Mouse (Mus musculus): ENCODE measurements at regions not wholly inside any gene's neighbourhood (a gene's known extent, or its start where the extent isn't known, plus 50 kb on each side); places are given as distances from the start of the nearest gene placed in this dataset.

GRCm38 (mm10) chr16:51842770-51843169 lies 188.3 kb upstream of the Cblb start:
- no peaks in the 10 kb centered on the region for H3K27me3 ChIP-seq (replicated peaks)
- H3K4me1 ChIP-seq (replicated peaks) = no peaks in the 10 kb centered on the region
- no peaks in the 10 kb centered on the region for H3K36me3 ChIP-seq
- 72% methylated on average over 3 of the region's 3 CpGs for WGBS
- H3K4me3 ChIP-seq (replicated peaks) = no peak overlapping the region
- no peak overlapping the region for H3K9ac ChIP-seq
- no peak for ATAC-seq
- H3K9me3 ChIP-seq = no peaks in the 10 kb centered on the region
- H3K27ac ChIP-seq = no peak overlapping the region
- H3K4me2 ChIP-seq (replicated peaks) = no peak overlapping the region

DNA sequence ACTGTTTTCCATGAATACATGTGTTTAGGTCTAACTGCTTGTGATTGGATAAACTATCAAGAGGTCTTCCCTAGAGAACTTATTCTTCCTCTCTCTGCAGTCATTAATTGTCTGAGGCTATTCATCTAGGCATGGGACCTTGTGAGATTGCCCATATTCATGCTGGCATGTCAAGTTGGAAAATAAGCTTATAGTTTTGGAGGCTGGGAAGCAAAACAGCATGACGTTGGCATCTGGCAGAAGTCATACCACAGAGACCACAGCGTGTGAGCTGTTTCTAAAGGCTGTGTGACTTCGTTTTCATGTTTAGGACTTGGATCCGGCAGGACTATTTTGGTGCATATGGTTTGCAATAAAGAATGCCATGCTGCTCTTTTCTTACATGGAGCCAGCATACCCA lies 185.5 kb upstream of the Cblb start:
- no peak overlapping the region for H3K27ac ChIP-seq
- H3K9me3 ChIP-seq = no peaks in the 10 kb centered on the region
- no peak overlapping the region for H3K4me2 ChIP-seq (replicated peaks)
- no peaks in the 10 kb centered on the region for H3K36me3 ChIP-seq
- no peaks in the 10 kb centered on the region for H3K4me1 ChIP-seq (replicated peaks)
- no peak for ATAC-seq
- H3K9ac ChIP-seq = no peak overlapping the region
- no peaks in the 10 kb centered on the region for H3K27me3 ChIP-seq (replicated peaks)
- WGBS = 86% methylated on average over 4 of the region's 4 CpGs
- no peak overlapping the region for H3K4me3 ChIP-seq (replicated peaks)

GRCm38 (mm10) chr16:51880711-51881110 lies 150.3 kb upstream of the Cblb start:
- H3K4me2 ChIP-seq (replicated peaks) = no peak overlapping the region
- WGBS = 94% methylated on average over 4 of the region's 4 CpGs
- no peak overlapping the region for H3K4me3 ChIP-seq (replicated peaks)
- no peaks in the 10 kb centered on the region for H3K27me3 ChIP-seq (replicated peaks)
- H3K27ac ChIP-seq = no peak overlapping the region
- no peaks in the 10 kb centered on the region for H3K36me3 ChIP-seq
- H3K9ac ChIP-seq = no peak overlapping the region
- H3K4me1 ChIP-seq (replicated peaks) = no peaks in the 10 kb centered on the region
- no peaks in the 10 kb centered on the region for H3K9me3 ChIP-seq
- ATAC-seq = no peak

DNA sequence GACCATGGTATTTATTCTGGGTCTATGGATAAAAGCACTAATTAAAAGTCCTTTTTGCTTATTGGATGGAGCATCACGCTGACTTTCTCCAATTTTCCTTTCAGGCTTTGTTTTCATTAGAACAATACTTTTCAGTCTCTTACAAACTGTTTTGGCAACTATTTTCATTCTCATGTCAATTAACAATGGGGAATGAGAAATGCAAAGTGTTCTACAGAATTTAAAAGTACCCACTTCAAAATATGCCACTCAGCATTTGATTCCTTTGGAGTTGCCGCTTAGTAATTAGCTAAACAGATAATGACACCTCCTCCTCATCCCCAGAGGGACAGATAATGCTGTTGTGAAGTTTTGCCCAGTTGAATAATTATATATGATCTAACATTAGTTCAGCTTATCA lies 149.9 kb upstream of the Cblb start:
- WGBS = 89% methylated on average over 2 of the region's 2 CpGs
- H3K27ac ChIP-seq = no peak overlapping the region
- H3K27me3 ChIP-seq (replicated peaks) = no peaks in the 10 kb centered on the region
- ATAC-seq = no peak
- H3K9ac ChIP-seq = no peak overlapping the region
- no peaks in the 10 kb centered on the region for H3K36me3 ChIP-seq
- H3K4me2 ChIP-seq (replicated peaks) = no peak overlapping the region
- H3K4me1 ChIP-seq (replicated peaks) = no peaks in the 10 kb centered on the region
- H3K4me3 ChIP-seq (replicated peaks) = no peak overlapping the region
- H3K9me3 ChIP-seq = no peaks in the 10 kb centered on the region

GRCm38 (mm10) chr16:51883813-51884212 lies 147.2 kb upstream of the Cblb start:
- Histone ChIP-seq H3K9ac (no peak overlapping the region), H3K27ac (no peak overlapping the region), H3K36me3 (no peaks in the 10 kb centered on the region), H3K4me3 (replicated peaks) (no peak overlapping the region), H3K9me3 (no peaks in the 10 kb centered on the region), H3K27me3 (replicated peaks) (no peaks in the 10 kb centered on the region), H3K4me2 (replicated peaks) (no peak overlapping the region), H3K4me1 (replicated peaks) (no peaks in the 10 kb centered on the region)
- no peak for ATAC-seq
- WGBS = 71% methylated on average over 2 of the region's 2 CpGs

DNA sequence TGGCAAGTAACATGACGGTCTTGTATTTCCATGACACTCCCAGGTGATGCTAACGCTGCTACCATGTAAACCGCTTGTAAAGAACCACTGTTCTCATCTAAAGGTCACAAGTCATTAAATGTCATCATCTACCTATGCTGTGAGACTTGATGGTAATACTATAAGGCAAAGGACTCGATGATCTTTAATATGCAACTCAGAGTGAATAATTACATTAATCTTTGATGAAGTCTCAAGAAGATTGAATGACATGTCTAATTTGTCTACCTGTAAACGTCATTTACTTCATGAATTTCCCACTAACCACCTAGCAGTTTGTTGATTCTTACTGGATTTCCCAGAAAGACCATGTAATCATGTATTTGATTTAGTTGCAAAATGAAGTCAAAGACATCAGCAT lies 143.5 kb upstream of the Cblb start:
- Histone ChIP-seq H3K9me3 (no peaks in the 10 kb centered on the region), H3K27me3 (replicated peaks) (no peaks in the 10 kb centered on the region), H3K27ac (no peak overlapping the region), H3K9ac (no peak overlapping the region), H3K4me3 (replicated peaks) (no peak overlapping the region), H3K36me3 (no peaks in the 10 kb centered on the region), H3K4me2 (replicated peaks) (no peak overlapping the region), H3K4me1 (replicated peaks) (no peaks in the 10 kb centered on the region)
- WGBS = 89% methylated on average over 5 of the region's 5 CpGs
- no peak for ATAC-seq

DNA sequence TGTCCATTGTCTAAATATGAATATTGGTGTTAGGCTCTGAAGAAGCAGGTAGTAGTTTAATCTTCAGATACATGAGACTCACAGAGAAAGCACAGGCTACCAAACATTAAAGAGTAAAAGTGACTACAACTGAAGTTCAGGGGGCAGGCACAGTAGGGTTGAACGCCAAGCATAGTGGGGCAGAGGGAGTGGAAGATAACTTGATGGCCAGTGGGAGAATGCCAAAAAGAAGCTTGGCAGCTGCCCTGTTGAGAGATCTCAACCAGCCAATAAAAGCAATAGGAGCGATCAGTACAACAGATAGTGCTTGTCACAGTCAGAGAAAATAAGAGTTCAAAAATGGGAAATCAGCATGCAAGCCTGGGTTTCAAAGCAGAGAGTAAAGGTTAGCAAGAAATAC lies 125.4 kb upstream of the Cblb start:
- 90% methylated on average over 2 of the region's 2 CpGs for WGBS
- ATAC-seq = no peak

GRCm38 (mm10) chr16:51906686-51907085 lies 124.3 kb upstream of the Cblb start:
- H3K9ac ChIP-seq = no peak overlapping the region
- H3K27me3 ChIP-seq (replicated peaks) = no peaks in the 10 kb centered on the region
- no peak overlapping the region for H3K27ac ChIP-seq
- peak; percentile 50; the same call in 1 of the 2 replicates for ATAC-seq
- no peaks in the 10 kb centered on the region for H3K4me1 ChIP-seq (replicated peaks)
- no peak overlapping the region for H3K4me2 ChIP-seq (replicated peaks)
- WGBS = 68% methylated on average over 4 of the region's 4 CpGs
- H3K4me3 ChIP-seq (replicated peaks) = no peak overlapping the region
- H3K36me3 ChIP-seq = no peaks in the 10 kb centered on the region
- H3K9me3 ChIP-seq = no peaks in the 10 kb centered on the region

More for the DNA sequence above, 125.4 kb upstream of the Cblb start:
- no peak overlapping the region for H3K4me3 ChIP-seq (replicated peaks)
- no peak overlapping the region for H3K4me2 ChIP-seq (replicated peaks)
- H3K27ac ChIP-seq = no peak overlapping the region
- H3K9ac ChIP-seq = no peak overlapping the region
- H3K4me1 ChIP-seq (replicated peaks) = no peaks in the 10 kb centered on the region
- H3K27me3 ChIP-seq (replicated peaks) = no peaks in the 10 kb centered on the region
- H3K9me3 ChIP-seq = no peaks in the 10 kb centered on the region
- no peaks in the 10 kb centered on the region for H3K36me3 ChIP-seq

GRCm38 (mm10) chr16:51910046-51910445 lies 121.0 kb upstream of the Cblb start:
- Histone ChIP-seq H3K9ac (no peak overlapping the region), H3K4me1 (replicated peaks) (no peaks in the 10 kb centered on the region), H3K4me2 (replicated peaks) (no peak overlapping the region), H3K4me3 (replicated peaks) (no peak overlapping the region), H3K9me3 (no peaks in the 10 kb centered on the region), H3K27ac (no peak overlapping the region), H3K36me3 (no peaks in the 10 kb centered on the region), H3K27me3 (replicated peaks) (no peaks in the 10 kb centered on the region)
- WGBS = 89% methylated on average over 3 of the region's 3 CpGs
- ATAC-seq = no peak

DNA sequence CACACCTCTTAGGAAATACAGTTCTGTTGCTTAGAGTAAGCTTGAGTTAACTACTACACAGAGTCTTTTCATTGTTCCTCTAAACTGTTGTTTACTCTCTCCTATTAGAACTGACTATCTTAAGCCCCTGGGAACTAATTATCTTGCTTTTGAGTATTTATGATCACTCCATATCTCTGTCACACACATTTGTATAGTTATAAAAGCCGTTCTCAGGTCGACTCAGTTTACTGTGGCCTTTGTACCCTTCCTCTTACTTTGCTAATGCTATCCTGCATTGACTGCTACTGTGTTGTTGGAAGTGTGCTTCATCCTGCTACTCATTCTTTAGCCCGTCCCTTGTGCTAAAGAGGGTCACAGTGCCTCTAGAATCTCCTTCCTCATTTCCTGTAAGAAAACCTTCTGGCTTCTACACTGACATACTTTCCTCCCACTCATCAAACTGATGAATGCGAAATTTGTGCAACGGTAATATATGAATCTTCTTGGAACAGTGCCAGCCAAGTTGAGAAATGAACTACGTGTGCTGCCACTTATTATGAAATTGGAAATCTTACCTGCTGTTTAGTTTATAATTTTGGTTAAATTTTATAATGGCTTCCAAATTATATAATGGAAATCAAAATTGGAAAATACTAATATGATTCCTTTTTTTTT lies 119.8 kb upstream of the Cblb start:
- peak; percentile 88 for ATAC-seq
- H3K36me3 ChIP-seq = no peaks in the 10 kb centered on the region

GRCm38 (mm10) chr16:51915034-51915928 lies 115.7 kb upstream of the Cblb start:
- 73% methylated on average over 17 of the region's 17 CpGs for WGBS

More for the DNA sequence above, 119.8 kb upstream of the Cblb start:
- Histone ChIP-seq H3K4me2 (replicated peaks) (no peak overlapping the region), H3K27ac (no peak overlapping the region), H3K9ac (no peak overlapping the region), H3K9me3 (no peaks in the 10 kb centered on the region), H3K4me1 (replicated peaks) (no peaks in the 10 kb centered on the region), H3K27me3 (replicated peaks) (no peaks in the 10 kb centered on the region), H3K4me3 (replicated peaks) (no peak overlapping the region)
- WGBS = 53% methylated on average over 6 of the region's 6 CpGs

GRCm38 (mm10) chr16:51915929-51916308 lies 115.1 kb upstream of the Cblb start:
- 83% methylated on average over 13 of the region's 13 CpGs for WGBS
- Histone ChIP-seq H3K4me2 (replicated peaks) (no peak overlapping the region), H3K4me1 (replicated peaks) (no peaks in the 10 kb centered on the region)

More at GRCm38 (mm10) chr16:51915034-51915928, 115.7 kb upstream of the Cblb start:
- H3K4me2 ChIP-seq (replicated peaks) = no peak overlapping the region
- H3K27ac ChIP-seq = no peak overlapping the region
- no peaks in the 10 kb centered on the region for H3K36me3 ChIP-seq
- ATAC-seq = no peak
- no peak overlapping the region for H3K4me3 ChIP-seq (replicated peaks)
- no peaks in the 10 kb centered on the region for H3K27me3 ChIP-seq (replicated peaks)
- no peaks in the 10 kb centered on the region for H3K9me3 ChIP-seq
- no peaks in the 10 kb centered on the region for H3K4me1 ChIP-seq (replicated peaks)
- no peak overlapping the region for H3K9ac ChIP-seq

DNA sequence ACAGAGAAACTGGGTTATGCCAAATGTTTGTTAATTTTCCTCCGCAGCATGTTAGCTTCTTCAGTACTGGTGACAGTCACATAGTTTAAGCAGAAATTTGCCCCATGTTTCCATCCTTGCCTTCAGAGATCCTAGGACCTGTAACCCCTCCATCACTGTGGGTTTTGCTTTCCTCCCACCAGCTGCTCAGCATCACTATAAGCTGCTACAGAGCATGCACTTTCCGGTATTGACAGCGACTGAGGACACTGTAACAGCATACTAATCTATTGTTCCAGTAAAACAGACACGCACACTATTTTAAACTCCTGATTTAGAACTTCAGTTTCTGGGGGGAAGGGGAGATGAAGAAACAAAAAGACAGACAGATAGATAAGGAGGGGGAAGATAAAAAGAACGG lies 114.7 kb upstream of the Cblb start:
- 52% methylated on average over 5 of the region's 5 CpGs for WGBS
- no peak for ATAC-seq
- Histone ChIP-seq H3K27me3 (replicated peaks) (no peaks in the 10 kb centered on the region), H3K9me3 (no peaks in the 10 kb centered on the region), H3K36me3 (no peaks in the 10 kb centered on the region), H3K9ac (no peak overlapping the region), H3K27ac (no peak overlapping the region), H3K4me2 (replicated peaks) (no peak overlapping the region), H3K4me1 (replicated peaks) (no peaks in the 10 kb centered on the region), H3K4me3 (replicated peaks) (no peak overlapping the region)

More at GRCm38 (mm10) chr16:51915929-51916308, 115.1 kb upstream of the Cblb start:
- Histone ChIP-seq H3K27ac (no peak overlapping the region), H3K9ac (no peak overlapping the region), H3K9me3 (no peaks in the 10 kb centered on the region), H3K27me3 (replicated peaks) (no peaks in the 10 kb centered on the region), H3K4me3 (replicated peaks) (no peak overlapping the region), H3K36me3 (no peaks in the 10 kb centered on the region)
- ATAC-seq = no peak

Data from intestine, embryonic 15.5 days (tissue).